Mouse (Mus musculus) hindbrain, embryonic 15.5 days (tissue): ENCODE results near the gene Kcnj10. TPM values are rescaled to one million over a fixed set of nuclear protein-coding genes. Genes with fewer than 3 reads are reported as not detected.

Experiments used
- ATAC-seq: fragments of 200-750 bp; cut with Nextera tagmentation; 2 replicates; pipeline ENCODE4 v1.8.0; 2017; ENCODE audit warnings: low read depth, moderate number of reproducible peaks, moderate TSS enrichment; ENCODE audit not compliant: low FRiP score
- H3K27ac ChIP-seq: fragments of 300-500 bp; sonication (generic); replicated peaks from 2 replicates; pipeline ENCODE4 v1.5.1; 2015; ENCODE audit warnings: mild to moderate bottlenecking, inconsistent platforms
- H3K27me3 ChIP-seq: fragments of 300-500 bp; sonication (generic); 2 replicates; pipeline ENCODE4 v1.6.1; 2015; ENCODE audit warnings: control low read depth, inconsistent platforms
- H3K36me3 ChIP-seq: fragments of 300-500 bp; sonication (generic); 2 replicates; pipeline ENCODE4 v1.6.1; 2015; ENCODE audit warnings: control low read depth, inconsistent platforms
- H3K4me1 ChIP-seq: fragments of 300-500 bp; sonication (generic); replicated peaks from 2 replicates; pipeline ENCODE4 v1.6.1; 2015; ENCODE audit warnings: control low read depth, inconsistent platforms
- H3K4me2 ChIP-seq: fragments of 300-500 bp; sonication (generic); 2 replicates; pipeline ENCODE4 v1.6.1; 2015; ENCODE audit warnings: moderate library complexity, mild to moderate bottlenecking, inconsistent platforms
- H3K4me3 ChIP-seq: fragments of 300-500 bp; sonication (generic); 2 replicates; pipeline ENCODE4 v1.5.1; 2015; ENCODE audit warnings: mild to moderate bottlenecking, inconsistent platforms
- H3K9ac ChIP-seq: fragments of 300-500 bp; sonication (generic); 2 replicates; pipeline ENCODE4 v1.6.1; 2015; ENCODE audit warnings: inconsistent platforms
- H3K9me3 ChIP-seq: fragments of 300-500 bp; sonication (generic); 2 replicates; pipeline ENCODE4 v1.6.1; 2016; ENCODE audit warnings: control low read depth, inconsistent platforms
- WGBS: fragments of 180-500 bp; shearing (Covaris S2); methylation state at CpG from one replicate; pipeline ENCODE4 v1.1.7; 2015; 5-methylcytosine and 5-hydroxymethylcytosine counted together
- polyA plus RNA-seq: library from polyadenylated mRNA; unstranded; fragments of >200 nt; fragmentation: Nextera tagmentation; extraction: Ambion mirVana; gene quantifications from 2 replicates; pipeline ENCODE4 v1.2.1, GENCODE M21; 2015

The Kcnj10 gene
- polyA plus RNA-seq, 1 experiment from 2014 or later: 3.0 TPM

- H3K9me3 ChIP-seq: no peaks in the 10 kb centered on the region
- H3K27ac ChIP-seq: no peak overlapping the region
- no peak overlapping the region for H3K9ac ChIP-seq
- H3K27me3 ChIP-seq: no peaks in the 10 kb centered on the region
- no peak for ATAC-seq
- WGBS: 57% methylated on average over 10 of the region's 10 CpGs
- H3K4me3 ChIP-seq: peak overlapping the region; percentile 52; the same call in 1 of the 2 replicates
- H3K4me2 ChIP-seq: peak overlapping the region; percentile 64
- no peaks in the 10 kb centered on the region for H3K36me3 ChIP-seq
- H3K4me1 ChIP-seq: peaks cover 49% of the 10 kb centered on the region
Observed at GRCm38 (mm10) chr1:172313613-172314411, 27.2 kb upstream of the Kcnj10 start.

DNA sequence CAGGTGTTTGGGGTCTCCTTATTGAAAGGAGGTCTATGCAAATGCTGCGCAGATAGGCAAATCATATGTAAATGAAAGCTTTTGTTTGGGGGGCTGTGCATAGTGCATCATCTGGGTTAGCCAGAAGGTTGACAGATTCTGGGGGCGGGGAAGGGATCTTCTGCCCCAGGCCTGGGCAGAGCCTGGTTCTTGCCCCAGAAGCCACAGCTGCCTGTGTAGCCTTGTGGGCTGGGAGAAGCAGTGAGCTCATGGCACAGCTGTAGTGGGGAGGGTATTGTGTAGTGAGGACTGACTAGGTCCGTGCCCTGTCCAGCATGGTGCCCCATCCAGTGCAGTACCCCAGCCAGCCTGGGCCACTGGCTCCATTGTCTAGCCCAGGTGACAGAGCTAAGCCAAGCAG lies 26.1 kb upstream of the Kcnj10 start:
- H3K4me1 ChIP-seq: peaks cover 46% of the 10 kb centered on the region
- ATAC-seq: no peak
- H3K27me3 ChIP-seq: no peaks in the 10 kb centered on the region
- 35% methylated on average over 3 of the region's 3 CpGs for WGBS
- peak overlapping the region; percentile 53; the same call in 1 of the 2 replicates for H3K27ac ChIP-seq
- H3K9ac ChIP-seq: peak overlapping the region; percentile 13; the same call in 1 of the 2 replicates
- H3K4me3 ChIP-seq: no peak overlapping the region
- no peaks in the 10 kb centered on the region for H3K9me3 ChIP-seq
- H3K36me3 ChIP-seq: no peaks in the 10 kb centered on the region
- peak overlapping the region; percentile 14; the same call in 1 of the 2 replicates for H3K4me2 ChIP-seq

GRCm38 (mm10) chr1:172317431-172317830 lies 23.6 kb upstream of the Kcnj10 start:
- H3K36me3 ChIP-seq: no peaks in the 10 kb centered on the region
- no peaks in the 10 kb centered on the region for H3K27me3 ChIP-seq
- H3K9me3 ChIP-seq: no peaks in the 10 kb centered on the region
- ATAC-seq: no peak
- no peak overlapping the region for H3K9ac ChIP-seq
- H3K4me2 ChIP-seq: no peak overlapping the region
- peaks cover 38% of the 10 kb centered on the region for H3K4me1 ChIP-seq
- H3K27ac ChIP-seq: no peak overlapping the region
- no peak overlapping the region for H3K4me3 ChIP-seq
- WGBS: 59% methylated on average over 18 of the region's 18 CpGs

DNA sequence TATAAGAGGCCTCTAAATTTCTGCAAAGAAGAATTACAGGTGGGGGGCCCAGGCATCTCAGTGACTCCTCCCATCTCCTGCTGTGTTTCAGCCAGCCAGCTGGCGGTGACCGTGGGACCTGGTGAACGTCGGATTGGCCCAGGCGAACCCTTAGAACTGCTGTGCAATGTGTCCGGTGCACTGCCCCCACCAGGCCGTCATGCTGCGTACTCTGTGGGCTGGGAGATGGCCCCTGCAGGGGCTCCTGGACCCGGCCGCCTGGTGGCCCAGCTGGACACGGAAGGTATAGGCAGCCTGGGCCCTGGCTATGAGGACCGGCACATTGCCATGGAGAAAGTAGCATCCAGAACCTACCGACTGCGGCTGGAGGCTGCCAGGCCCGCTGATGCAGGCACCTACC lies 23.1 kb upstream of the Kcnj10 start:
- Histone ChIP-seq H3K36me3 (no peaks in the 10 kb centered on the region), H3K4me2 (no peak overlapping the region), H3K4me1 (peaks cover 35% of the 10 kb centered on the region), H3K27me3 (no peaks in the 10 kb centered on the region), H3K4me3 (no peak overlapping the region), H3K9me3 (no peaks in the 10 kb centered on the region), H3K9ac (no peak overlapping the region), H3K27ac (no peak overlapping the region)
- 39% methylated on average over 15 of the region's 15 CpGs for WGBS
- no peak for ATAC-seq

DNA sequence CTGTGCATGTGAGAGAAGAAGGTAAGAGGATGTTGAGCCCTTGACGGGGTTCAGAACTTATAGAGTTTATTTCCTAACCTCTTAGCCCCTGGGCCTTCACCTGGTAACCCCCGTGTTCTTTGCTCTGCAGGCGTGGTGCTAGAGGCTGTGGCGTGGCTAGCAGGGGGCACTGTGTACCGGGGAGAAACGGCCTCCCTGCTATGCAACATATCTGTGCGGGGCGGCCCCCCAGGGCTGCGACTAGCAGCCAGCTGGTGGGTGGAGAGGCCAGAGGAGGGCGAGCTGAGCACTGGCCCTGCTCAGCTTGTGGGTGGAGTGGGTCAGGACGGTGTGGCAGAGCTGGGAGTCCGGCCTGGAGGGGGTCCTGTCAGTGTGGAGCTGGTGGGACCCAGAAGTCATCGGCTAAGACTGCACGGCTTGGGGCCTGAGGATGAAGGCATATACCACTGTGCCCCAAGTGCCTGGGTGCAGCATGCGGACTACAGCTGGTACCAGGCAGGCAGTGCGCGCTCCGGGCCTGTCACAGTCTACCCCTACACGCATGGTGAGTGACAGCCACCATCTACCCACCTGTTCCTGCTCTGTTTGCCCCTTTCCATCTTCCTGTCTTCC lies 22.5 kb upstream of the Kcnj10 start:
- no peak for ATAC-seq
- WGBS: 65% methylated on average over 19 of the region's 19 CpGs
- no peak overlapping the region; the same call in 1 of the 2 replicates for H3K4me2 ChIP-seq
- no peak overlapping the region for H3K9ac ChIP-seq
- H3K27ac ChIP-seq: no peak overlapping the region
- no peaks in the 10 kb centered on the region for H3K9me3 ChIP-seq
- no peaks in the 10 kb centered on the region for H3K27me3 ChIP-seq
- H3K4me1 ChIP-seq: peaks cover 29% of the 10 kb centered on the region
- H3K4me3 ChIP-seq: no peak overlapping the region
- no peaks in the 10 kb centered on the region for H3K36me3 ChIP-seq

- Histone ChIP-seq H3K36me3 (no peaks in the 10 kb centered on the region), H3K4me3 (no peak overlapping the region), H3K27ac (peak overlapping the region; percentile 11; the same call in 1 of the 2 replicates), H3K9ac (no peak overlapping the region), H3K4me2 (no peak overlapping the region), H3K4me1 (peaks cover 26% of the 10 kb centered on the region), H3K27me3 (no peaks in the 10 kb centered on the region), H3K9me3 (no peaks in the 10 kb centered on the region)
- 65% methylated on average over 7 of the region's 7 CpGs for WGBS
- ATAC-seq: no peak
Observed at GRCm38 (mm10) chr1:172319346-172319745, 21.7 kb upstream of the Kcnj10 start.

GRCm38 (mm10) chr1:172319921-172320411 lies 21.0 kb upstream of the Kcnj10 start:
- peak; percentile 16; the same call in 1 of the 2 replicates for ATAC-seq
- Histone ChIP-seq H3K27ac (peak overlapping the region; percentile 36; the same call in 1 of the 2 replicates), H3K4me1 (peaks cover 25% of the 10 kb centered on the region), H3K36me3 (no peaks in the 10 kb centered on the region), H3K9ac (no peak overlapping the region), H3K4me2 (no peak overlapping the region), H3K27me3 (no peaks in the 10 kb centered on the region), H3K4me3 (no peak overlapping the region), H3K9me3 (no peaks in the 10 kb centered on the region)
- WGBS: 16% methylated on average over 5 of the region's 5 CpGs

DNA sequence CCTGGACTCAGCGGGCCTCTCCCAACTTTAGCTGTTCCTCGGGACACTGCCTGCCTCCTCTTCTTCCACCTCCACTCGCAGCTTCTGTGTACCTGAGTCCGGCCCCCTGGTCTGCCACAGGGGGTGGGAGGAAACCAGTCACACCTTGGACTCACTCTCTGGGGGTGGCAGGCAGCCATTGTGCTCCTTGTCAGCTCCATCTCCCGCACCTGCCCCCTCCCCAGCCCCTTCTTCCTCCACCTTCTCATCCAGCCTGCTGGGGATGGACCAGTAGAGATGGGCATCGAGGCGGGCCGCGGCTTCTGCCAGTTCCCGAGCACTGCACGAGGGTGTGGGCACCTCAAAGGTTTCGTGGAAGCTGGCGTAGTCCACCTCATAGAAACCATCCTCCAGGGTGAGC lies 18.3 kb upstream of the Kcnj10 start:
- WGBS: 62% methylated on average over 13 of the region's 13 CpGs
- no peaks in the 10 kb centered on the region for H3K36me3 ChIP-seq
- no peak overlapping the region for H3K4me2 ChIP-seq
- no peak overlapping the region for H3K4me3 ChIP-seq
- no peak overlapping the region for H3K27ac ChIP-seq
- no peaks in the 10 kb centered on the region for H3K27me3 ChIP-seq
- peaks cover 33% of the 10 kb centered on the region for H3K4me1 ChIP-seq
- no peak for ATAC-seq
- H3K9me3 ChIP-seq: no peaks in the 10 kb centered on the region
- H3K9ac ChIP-seq: no peak overlapping the region

GRCm38 (mm10) chr1:172323298-172323697 lies 17.7 kb upstream of the Kcnj10 start:
- H3K27me3 ChIP-seq: no peaks in the 10 kb centered on the region
- H3K9me3 ChIP-seq: no peaks in the 10 kb centered on the region
- H3K4me2 ChIP-seq: no peak overlapping the region
- H3K27ac ChIP-seq: no peak overlapping the region
- no peak overlapping the region for H3K4me3 ChIP-seq
- no peak overlapping the region for H3K9ac ChIP-seq
- no peak for ATAC-seq
- H3K36me3 ChIP-seq: no peaks in the 10 kb centered on the region
- peaks cover 29% of the 10 kb centered on the region for H3K4me1 ChIP-seq
- WGBS: 19% methylated on average over 5 of the region's 5 CpGs

DNA sequence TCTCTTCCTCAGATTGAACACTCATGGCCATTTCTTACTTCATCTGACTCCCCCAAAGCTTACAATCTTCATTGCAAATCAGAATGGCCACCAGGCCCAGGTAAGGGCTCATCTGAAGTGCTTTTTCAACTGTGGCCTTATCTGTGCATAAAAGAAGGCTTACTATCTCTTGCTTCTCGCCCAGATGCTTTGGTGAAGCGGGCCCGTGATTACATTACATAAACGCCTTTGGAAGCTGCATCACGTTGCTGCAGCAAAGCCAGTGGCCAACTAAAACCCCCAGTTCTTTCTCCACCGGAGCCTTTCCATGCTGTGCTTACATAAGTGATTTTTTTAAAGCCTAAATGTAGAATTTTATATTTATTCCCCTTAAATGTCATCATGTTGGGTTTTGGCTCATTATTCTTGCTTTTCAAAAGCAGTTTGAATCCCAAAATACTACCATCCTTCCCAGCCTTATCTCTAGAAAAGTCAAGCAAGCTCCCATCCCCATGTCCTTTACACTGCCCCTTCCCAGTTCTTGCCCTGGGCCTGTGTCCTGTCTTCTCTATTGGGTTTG lies 17.1 kb upstream of the Kcnj10 start:
- peaks cover 32% of the 10 kb centered on the region for H3K4me1 ChIP-seq

DNA sequence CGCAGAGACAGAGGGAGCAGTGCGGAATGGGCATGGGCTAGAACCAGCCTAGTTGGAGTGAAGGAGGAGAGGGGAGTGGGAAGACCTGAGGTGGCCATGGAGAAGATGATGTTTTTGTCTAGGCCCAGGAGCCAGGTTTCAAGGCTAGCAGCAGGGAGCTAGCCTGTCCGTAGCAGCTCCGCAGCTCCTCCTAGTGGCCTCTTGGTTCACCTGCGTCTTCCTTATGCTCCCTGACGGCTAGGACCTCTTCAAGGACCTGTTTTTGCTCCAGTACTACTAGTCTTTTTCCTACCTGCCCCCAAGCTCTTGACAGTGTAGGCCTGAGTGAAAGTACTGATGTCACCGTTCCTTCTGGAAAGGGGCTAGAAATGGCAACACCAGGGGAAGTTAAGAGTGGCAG lies 16.3 kb upstream of the Kcnj10 start:
- WGBS: 13% methylated on average over 7 of the region's 7 CpGs
- Histone ChIP-seq H3K4me2 (no peak overlapping the region), H3K9me3 (no peaks in the 10 kb centered on the region), H3K27me3 (no peaks in the 10 kb centered on the region), H3K9ac (no peak overlapping the region), H3K36me3 (no peaks in the 10 kb centered on the region), H3K4me1 (peaks cover 34% of the 10 kb centered on the region), H3K4me3 (no peak overlapping the region), H3K27ac (no peak overlapping the region)
- ATAC-seq: peak; percentile 17; the same call in 1 of the 2 replicates

More for the DNA sequence above, 17.1 kb upstream of the Kcnj10 start:
- Histone ChIP-seq H3K27me3 (no peaks in the 10 kb centered on the region), H3K27ac (no peak overlapping the region), H3K9ac (no peak overlapping the region), H3K4me2 (no peak overlapping the region), H3K4me3 (no peak overlapping the region), H3K36me3 (no peaks in the 10 kb centered on the region), H3K9me3 (no peaks in the 10 kb centered on the region)
- 59% methylated on average over 6 of the region's 6 CpGs for WGBS
- ATAC-seq: no peak
